Comparison of ENCODE assay signal across 18 mouse cellular contexts in genomic region chr19:44513921-44514482, GRCm38 (mm10). TPM values are rescaled to one million over a fixed set of nuclear protein-coding genes. Genes with fewer than 3 reads are reported as not detected.
DNase-seq lines count a peak whose midpoint lies in the region; ATAC-seq and TF ChIP-seq lines count a peak whose summit lies in the region.
"Had no signal": no experiment of that assay in that cellular context is flagged by ENCODE, and none has a peak within 500 bp of the region (broad histone marks: within the 10 kb centered on the region; RNA-seq: fewer than 3 reads in every experiment).

No protein-coding gene starts in this region.

- 5% methylated on average over 7 of the region's 7 CpGs for WGBS in forebrain, embryonic 11.5 days
- 8% methylated on average over 7 of the region's 7 CpGs for WGBS in forebrain, postnatal 0 days
- WGBS in lung, embryonic 15.5 days = 25% methylated on average over 7 of the region's 7 CpGs
- WGBS in forebrain, embryonic 14.5 days = 8% methylated on average over 7 of the region's 7 CpGs
- 16% methylated on average over 7 of the region's 7 CpGs for WGBS in neural tube, embryonic 12.5 days

- peak overlapping the region; percentile 78 for H3K27ac ChIP-seq in forebrain, embryonic 11.5 days (ENCODE audit: low read depth, low read length)
- no peak overlapping the region for H3K27ac ChIP-seq in forebrain, postnatal 0 days (ENCODE audit: low read depth, low read length)
- no peak overlapping the region for H3K27ac ChIP-seq in lung, embryonic 15.5 days
- 0 out of 2 replicates have a peak overlapping the region, but pooled peaks have one; percentile 27 for H3K27ac ChIP-seq in forebrain, embryonic 14.5 days (ENCODE audit: low read depth, low read length)
- no peak overlapping the region for H3K27ac ChIP-seq in neural tube, embryonic 12.5 days
- H3K27ac ChIP-seq: limb, embryonic 15.5 days had no signal

- TF ChIP-seq CTCF in forebrain, postnatal 0 days (IDR thresholded peaks at IDR 0.05; ENCODE audit: low read depth) = no peak

- no peak overlapping the region for H3K4me3 ChIP-seq in forebrain, embryonic 11.5 days (ENCODE audit: low read depth, low read length)
- H3K4me3 ChIP-seq in forebrain, postnatal 0 days (ENCODE audit: low read depth, low read length) = no peak overlapping the region
- H3K4me3 ChIP-seq in lung, embryonic 15.5 days = no peak overlapping the region
- H3K4me3 ChIP-seq in forebrain, embryonic 14.5 days (ENCODE audit: low read depth, low read length) = no peak overlapping the region
- H3K4me3 ChIP-seq in neural tube, embryonic 12.5 days = no peak overlapping the region
- H3K4me3 ChIP-seq: limb, embryonic 15.5 days had no signal

- peak overlapping the region; percentile 10 for H3K9ac ChIP-seq in forebrain, embryonic 11.5 days (ENCODE audit: low read length)
- no peak overlapping the region for H3K9ac ChIP-seq in forebrain, postnatal 0 days
- no peak overlapping the region for H3K9ac ChIP-seq in lung, embryonic 15.5 days
- no peak overlapping the region for H3K9ac ChIP-seq in forebrain, embryonic 14.5 days (ENCODE audit: low read length)
- H3K9ac ChIP-seq in neural tube, embryonic 12.5 days = no peak overlapping the region
- H3K9ac ChIP-seq: limb, embryonic 15.5 days; liver, postnatal 0 days had no signal

- no peak for ATAC-seq in forebrain, embryonic 11.5 days (replicated peaks; ENCODE audit: low FRiP score)
- ATAC-seq in forebrain, postnatal 0 days = no peak
- no peak for ATAC-seq in lung, embryonic 15.5 days (ENCODE audit: borderline replicate concordance, extremely low read depth, low FRiP score, low TSS enrichment)
- ATAC-seq in forebrain, embryonic 14.5 days = no peak
- no peak for ATAC-seq in neural tube, embryonic 12.5 days (ENCODE audit: low FRiP score, low read depth)
- no peak for ATAC-seq in granulocyte monocyte progenitor cell, adult 5-6 weeks (replicated peaks; ENCODE audit: poor library complexity, severe bottlenecking)
- ATAC-seq: activated CD4-positive, CD25-positive, alpha-beta regulatory T cell, adult 4 months; liver, postnatal 0 days had no signal

- DNase-seq in forebrain, embryonic 11.5 days (ENCODE audit: low spot score) = no peak
- no peak for DNase-seq in forebrain, postnatal 0 days
- DNase-seq in lung, postnatal 36 days = no peak
- no peak for DNase-seq in forebrain, embryonic 14.5 days (ENCODE audit: low spot score)
- DNase-seq: adrenal gland, postnatal 25 days; cerebellum, adult 9-10 months; gastrocnemius, postnatal 36 days; liver, postnatal 0 days; right cerebral cortex, postnatal 14 days; thymus, adult 18-20 months had no signal

- no peaks in the 10 kb centered on the region for H3K36me3 ChIP-seq in forebrain, embryonic 11.5 days (ENCODE audit: control insufficient read depth, insufficient read depth, low read length)
- no peaks in the 10 kb centered on the region for H3K36me3 ChIP-seq in forebrain, postnatal 0 days (ENCODE audit: insufficient read depth)
- H3K36me3 ChIP-seq in lung, embryonic 15.5 days = no peaks in the 10 kb centered on the region
- no peaks in the 10 kb centered on the region for H3K36me3 ChIP-seq in forebrain, embryonic 14.5 days (ENCODE audit: control insufficient read depth, insufficient read depth, low read length)
- no peaks in the 10 kb centered on the region for H3K36me3 ChIP-seq in neural tube, embryonic 12.5 days
- H3K36me3 ChIP-seq: limb, embryonic 15.5 days had no signal

- H3K27me3 ChIP-seq in forebrain, embryonic 11.5 days (ENCODE audit: control insufficient read depth, insufficient read depth, low read length) = peaks cover 83% of the 10 kb centered on the region
- H3K27me3 ChIP-seq in forebrain, postnatal 0 days (ENCODE audit: insufficient read depth, low read length) = peaks cover 92% of the 10 kb centered on the region
- H3K27me3 ChIP-seq in lung, embryonic 15.5 days = peaks cover 59% of the 10 kb centered on the region
- peaks cover 97% of the 10 kb centered on the region for H3K27me3 ChIP-seq in forebrain, embryonic 14.5 days (replicated peaks; ENCODE audit: control insufficient read depth, insufficient read depth, low read length)
- peaks cover 68% of the 10 kb centered on the region for H3K27me3 ChIP-seq in neural tube, embryonic 12.5 days (replicated peaks)

- H3K4me2 ChIP-seq in forebrain, embryonic 11.5 days (ENCODE audit: low read depth, low read length, severe bottlenecking) = peak overlapping the region; percentile 71
- H3K4me2 ChIP-seq in forebrain, postnatal 0 days (ENCODE audit: low read depth) = no peak overlapping the region
- 0 out of 2 replicates have a peak overlapping the region, but pooled peaks have one; percentile 12 for H3K4me2 ChIP-seq in lung, embryonic 15.5 days
- H3K4me2 ChIP-seq in forebrain, embryonic 14.5 days (ENCODE audit: low read length) = no peak overlapping the region
- peak overlapping the region; percentile 97 for H3K4me2 ChIP-seq in neural tube, embryonic 12.5 days (replicated peaks)
- H3K4me2 ChIP-seq: limb, embryonic 15.5 days had no signal

- peaks cover 29% of the 10 kb centered on the region for H3K4me1 ChIP-seq in forebrain, embryonic 11.5 days (replicated peaks; ENCODE audit: control insufficient read depth, insufficient read depth, low read length)
- peaks cover 8% of the 10 kb centered on the region; the same call in 1 of the 2 replicates for H3K4me1 ChIP-seq in forebrain, postnatal 0 days (ENCODE audit: insufficient read depth)
- H3K4me1 ChIP-seq in lung, embryonic 15.5 days = peaks cover 62% of the 10 kb centered on the region
- peaks cover 17% of the 10 kb centered on the region for H3K4me1 ChIP-seq in forebrain, embryonic 14.5 days (ENCODE audit: control insufficient read depth, insufficient read depth, low read length)
- peaks cover 55% of the 10 kb centered on the region for H3K4me1 ChIP-seq in neural tube, embryonic 12.5 days

- H3K9me3 ChIP-seq in forebrain, embryonic 11.5 days (ENCODE audit: control insufficient read depth, low read length) = no peaks in the 10 kb centered on the region
- no peaks in the 10 kb centered on the region for H3K9me3 ChIP-seq in forebrain, postnatal 0 days (ENCODE audit: low read length)
- no peaks in the 10 kb centered on the region for H3K9me3 ChIP-seq in lung, embryonic 15.5 days
- H3K9me3 ChIP-seq in forebrain, embryonic 14.5 days (replicated peaks; ENCODE audit: control insufficient read depth, low read length) = no peaks in the 10 kb centered on the region
- no peaks in the 10 kb centered on the region for H3K9me3 ChIP-seq in neural tube, embryonic 12.5 days
- H3K9me3 ChIP-seq: limb, embryonic 15.5 days had no signal

RNA-seq across cellular contexts. Expression of gene Wnt8b, which starts 20.7 kb away (rescaled TPM):
- 60.2 and 63.5 TPM in 2 replicates for polyA plus RNA-seq in forebrain, embryonic 11.5 days (2014; fragmentation: Nextera tagmentation; extraction: Ambion mirVana)
- total RNA-seq in forebrain, postnatal 0 days (2014; rRNA removed) = 0.54 and 2.1 TPM in 2 replicates
- polyA plus RNA-seq in forebrain, postnatal 0 days (2015; fragmentation: Nextera tagmentation; extraction: Ambion mirVana) = 0.60 and 1.2 TPM in 2 replicates
- polyA plus RNA-seq in lung, embryonic 15.5 days (2015; fragmentation: Nextera tagmentation; extraction: Ambion mirVana) = not detected in 2 replicates
- polyA plus RNA-seq in forebrain, embryonic 14.5 days (2014; fragmentation: Nextera tagmentation; extraction: Ambion mirVana) = 3.3 and 4.0 TPM in 2 replicates
- polyA plus RNA-seq in neural tube, embryonic 12.5 days (2016; fragmentation: Nextera tagmentation; extraction: Ambion mirVana) = 1.5 and 1.9 TPM in 2 replicates
- not detected in 2 replicates for total RNA-seq in granulocyte monocyte progenitor cell, adult 5-6 weeks (2014; fragmentation: Nextera tagmentation)
- total RNA-seq in granulocyte monocyte progenitor cell, adult 5-6 weeks (2017) = not detected in 2 replicates
- total RNA-seq: gastrocnemius, postnatal 36 days; hematopoietic stem cell, adult 5-6 weeks had no signal
- polyA plus RNA-seq: activated CD4-positive, CD25-positive, alpha-beta regulatory T cell, adult 4 months; heart, embryonic 14.5 days; limb, embryonic 15.5 days; liver, postnatal 0 days had no signal

RNA-seq across cellular contexts. Expression of gene Sec31b, which starts 31.7 kb away (rescaled TPM):
- 0.81 and 0.84 TPM in 2 replicates for polyA plus RNA-seq in forebrain, embryonic 11.5 days (2014; fragmentation: Nextera tagmentation; extraction: Ambion mirVana)
- 0.08 and 0.48 TPM in 2 replicates for total RNA-seq in forebrain, postnatal 0 days (2014; rRNA removed)
- polyA plus RNA-seq in forebrain, postnatal 0 days (2015; fragmentation: Nextera tagmentation; extraction: Ambion mirVana) = 0.10 and 0.15 TPM in 2 replicates
- 0.30 and 0.54 TPM in 2 replicates for polyA plus RNA-seq in lung, embryonic 15.5 days (2015; fragmentation: Nextera tagmentation; extraction: Ambion mirVana)
- polyA plus RNA-seq in forebrain, embryonic 14.5 days (2014; fragmentation: Nextera tagmentation; extraction: Ambion mirVana) = 0.10 and 0.17 TPM in 2 replicates
- 0.40 and 0.43 TPM in 2 replicates for polyA plus RNA-seq in neural tube, embryonic 12.5 days (2016; fragmentation: Nextera tagmentation; extraction: Ambion mirVana)
- total RNA-seq in granulocyte monocyte progenitor cell, adult 5-6 weeks (2014; fragmentation: Nextera tagmentation) = 0.67 and 4.0 TPM in 2 replicates
- 0.62 and 0.95 TPM in 2 replicates for total RNA-seq in granulocyte monocyte progenitor cell, adult 5-6 weeks (2017)

RNA-seq across cellular contexts. Expression of gene Gm20538, which starts 38.6 kb away (rescaled TPM):
- polyA plus RNA-seq in forebrain, embryonic 11.5 days (2014; fragmentation: Nextera tagmentation; extraction: Ambion mirVana) = not detected in 2 replicates
- not detected in 2 replicates for total RNA-seq in forebrain, postnatal 0 days (2014; rRNA removed)
- polyA plus RNA-seq in forebrain, postnatal 0 days (2015; fragmentation: Nextera tagmentation; extraction: Ambion mirVana) = not detected in 2 replicates
- not detected in 2 replicates for polyA plus RNA-seq in lung, embryonic 15.5 days (2015; fragmentation: Nextera tagmentation; extraction: Ambion mirVana)
- not detected in 2 replicates for polyA plus RNA-seq in forebrain, embryonic 14.5 days (2014; fragmentation: Nextera tagmentation; extraction: Ambion mirVana)
- polyA plus RNA-seq in neural tube, embryonic 12.5 days (2016; fragmentation: Nextera tagmentation; extraction: Ambion mirVana) = not detected in 2 replicates
- not detected in 2 replicates for total RNA-seq in granulocyte monocyte progenitor cell, adult 5-6 weeks (2014; fragmentation: Nextera tagmentation)
- not detected in 2 replicates for total RNA-seq in granulocyte monocyte progenitor cell, adult 5-6 weeks (2017)
- total RNA-seq: adrenal gland, postnatal 25 days; gastrocnemius, postnatal 36 days; hematopoietic stem cell, adult 5-6 weeks; left cerebral cortex, adult 8-10 months had no signal
- polyA plus RNA-seq: heart, embryonic 14.5 days; limb, embryonic 15.5 days; liver, postnatal 0 days had no signal

RNA-seq across cellular contexts. Expression of gene Ndufb8, which starts 41.2 kb away (rescaled TPM):
- 424 and 454 TPM in 2 replicates for polyA plus RNA-seq in forebrain, embryonic 11.5 days (2014; fragmentation: Nextera tagmentation; extraction: Ambion mirVana)
- 275 and 424 TPM in 2 replicates for total RNA-seq in forebrain, postnatal 0 days (2014; rRNA removed)
- 691 and 823 TPM in 2 replicates for polyA plus RNA-seq in forebrain, postnatal 0 days (2015; fragmentation: Nextera tagmentation; extraction: Ambion mirVana)
- 530 and 563 TPM in 2 replicates for polyA plus RNA-seq in lung, embryonic 15.5 days (2015; fragmentation: Nextera tagmentation; extraction: Ambion mirVana)
- 509 and 616 TPM in 2 replicates for polyA plus RNA-seq in forebrain, embryonic 14.5 days (2014; fragmentation: Nextera tagmentation; extraction: Ambion mirVana)
- 546 TPM in 2 replicates for polyA plus RNA-seq in neural tube, embryonic 12.5 days (2016; fragmentation: Nextera tagmentation; extraction: Ambion mirVana)
- total RNA-seq in granulocyte monocyte progenitor cell, adult 5-6 weeks (2014; fragmentation: Nextera tagmentation) = 424 and 454 TPM in 2 replicates
- 298 and 303 TPM in 2 replicates for total RNA-seq in granulocyte monocyte progenitor cell, adult 5-6 weeks (2017)

RNA-seq across cellular contexts. Expression of gene Hif1an, which starts 48.6 kb away (rescaled TPM):
- 33.0 and 33.3 TPM in 2 replicates for polyA plus RNA-seq in forebrain, embryonic 11.5 days (2014; fragmentation: Nextera tagmentation; extraction: Ambion mirVana)
- 8.2 and 13.6 TPM in 2 replicates for total RNA-seq in forebrain, postnatal 0 days (2014; rRNA removed)
- polyA plus RNA-seq in forebrain, postnatal 0 days (2015; fragmentation: Nextera tagmentation; extraction: Ambion mirVana) = 8.1 and 15.6 TPM in 2 replicates
- polyA plus RNA-seq in lung, embryonic 15.5 days (2015; fragmentation: Nextera tagmentation; extraction: Ambion mirVana) = 26.9 and 28.7 TPM in 2 replicates
- polyA plus RNA-seq in forebrain, embryonic 14.5 days (2014; fragmentation: Nextera tagmentation; extraction: Ambion mirVana) = 16.1 and 21.1 TPM in 2 replicates
- 36.2 and 38.0 TPM in 2 replicates for polyA plus RNA-seq in neural tube, embryonic 12.5 days (2016; fragmentation: Nextera tagmentation; extraction: Ambion mirVana)
- total RNA-seq in granulocyte monocyte progenitor cell, adult 5-6 weeks (2014; fragmentation: Nextera tagmentation) = 8.5 and 9.5 TPM in 2 replicates
- total RNA-seq in granulocyte monocyte progenitor cell, adult 5-6 weeks (2017) = 4.8 and 9.9 TPM in 2 replicates

Comparison
In these comparisons a context has a peak if more than half of its experiments do, and no peak if none do; other contexts are left out.
1. H3K27ac ChIP-seq: peak in forebrain, embryonic 11.5 days (single experiment) and forebrain, embryonic 14.5 days (single experiment); none in forebrain, postnatal 0 days (single experiment), lung, embryonic 15.5 days (single experiment) and neural tube, embryonic 12.5 days (single experiment).
2. H3K4me2 ChIP-seq: peak in forebrain, embryonic 11.5 days (single experiment), lung, embryonic 15.5 days (single experiment) and neural tube, embryonic 12.5 days (single experiment); none in forebrain, postnatal 0 days (single experiment) and forebrain, embryonic 14.5 days (single experiment).
3. RNA of gene Wnt8b, which starts 20.7 kb away (polyA plus RNA-seq): 60.2 to 63.5 TPM in forebrain, embryonic 11.5 days; 3.3 to 4.0 TPM in forebrain, embryonic 14.5 days, 1.5 to 1.9 TPM in neural tube, embryonic 12.5 days, 0.60 to 1.2 TPM in forebrain, postnatal 0 days and not detected in lung, embryonic 15.5 days; every median in the first group is over 10 times any median in the second.